Mouse (Mus musculus): ENCODE results near the gene Fank1.

The Fank1 gene

DNA sequence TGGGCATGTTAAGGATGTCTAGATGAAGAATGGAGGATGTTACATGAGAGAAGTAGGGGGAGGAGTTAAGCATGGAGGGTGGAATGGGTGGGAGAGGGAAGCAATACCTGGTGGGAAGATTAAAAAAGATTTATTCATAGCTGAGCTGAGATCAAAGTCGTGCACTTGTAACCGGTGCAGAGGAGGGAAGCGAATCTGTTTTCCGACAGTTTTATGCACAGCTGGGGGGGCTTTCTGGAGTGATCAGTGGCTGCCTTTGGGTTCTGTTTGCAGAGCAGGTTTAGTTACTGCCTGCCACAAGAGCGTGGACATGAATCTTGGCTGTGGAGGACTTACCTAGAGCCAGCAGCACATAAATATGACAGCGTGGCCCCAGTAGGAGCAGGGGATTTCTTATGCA is 65.4 kb downstream of the Fank1 start:
- DNase-seq: no peak

DNA sequence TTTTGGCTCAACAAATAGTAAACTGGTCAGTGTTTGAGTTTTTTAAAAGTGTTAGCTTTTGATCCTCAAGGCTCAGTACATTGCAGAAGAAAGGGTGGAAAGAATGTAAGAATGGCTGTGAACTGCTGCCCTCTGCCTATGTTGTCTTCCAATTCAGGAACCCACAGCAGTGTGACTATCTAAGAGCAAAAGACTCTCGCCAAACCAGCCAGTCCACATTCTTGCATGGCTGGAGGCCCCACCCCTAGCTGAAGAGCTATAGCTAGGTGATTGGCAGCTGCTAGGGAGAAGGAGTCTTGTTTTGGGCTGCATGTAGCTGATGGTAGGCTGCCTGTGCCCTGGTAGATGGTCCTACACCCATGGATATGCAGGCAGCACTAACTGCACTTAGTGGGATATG is 70.5 kb downstream of the Fank1 start:
- peak; percentile 40 for DNase-seq

DNA sequence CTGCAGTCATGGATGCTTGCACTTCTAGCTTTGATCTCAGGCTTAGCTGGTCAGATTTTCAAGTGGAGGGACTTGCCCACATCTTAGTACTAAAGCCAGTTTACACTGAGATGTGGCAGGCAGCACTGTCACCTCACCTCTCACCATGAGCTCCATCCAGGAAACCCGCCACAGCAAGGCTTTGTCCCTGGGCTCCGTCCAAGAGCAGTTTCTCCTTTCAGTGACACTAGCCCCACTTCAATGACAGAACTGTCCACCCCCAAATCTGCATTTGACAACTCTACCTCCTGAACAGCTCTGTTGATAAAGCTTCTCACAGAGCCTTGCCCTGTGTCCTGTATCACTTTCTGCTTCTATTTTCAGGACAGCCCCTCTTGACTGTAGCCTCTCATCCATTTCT is 71.5 kb downstream of the Fank1 start:
- peak; percentile 41 for DNase-seq

DNA sequence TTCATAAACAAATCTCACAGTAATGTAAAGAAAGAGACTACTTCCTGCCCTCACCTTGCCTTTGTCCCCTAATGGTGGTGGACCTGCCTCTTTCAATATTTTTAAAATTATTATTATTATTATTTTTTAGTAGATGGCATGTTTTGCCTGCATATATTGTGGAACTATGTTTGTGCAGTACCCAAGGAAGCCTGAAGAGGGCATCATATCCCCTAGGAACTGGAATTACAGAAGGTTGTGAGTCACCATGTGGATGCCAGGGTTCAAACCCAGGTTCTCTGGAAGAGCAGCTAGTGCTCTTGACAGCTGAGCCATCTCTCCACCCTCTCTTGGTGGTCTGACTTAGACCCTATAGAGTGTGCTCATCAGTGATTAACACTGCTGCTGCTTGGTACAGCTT is 74.1 kb downstream of the Fank1 start:
- DNase-seq: no peak

DNA sequence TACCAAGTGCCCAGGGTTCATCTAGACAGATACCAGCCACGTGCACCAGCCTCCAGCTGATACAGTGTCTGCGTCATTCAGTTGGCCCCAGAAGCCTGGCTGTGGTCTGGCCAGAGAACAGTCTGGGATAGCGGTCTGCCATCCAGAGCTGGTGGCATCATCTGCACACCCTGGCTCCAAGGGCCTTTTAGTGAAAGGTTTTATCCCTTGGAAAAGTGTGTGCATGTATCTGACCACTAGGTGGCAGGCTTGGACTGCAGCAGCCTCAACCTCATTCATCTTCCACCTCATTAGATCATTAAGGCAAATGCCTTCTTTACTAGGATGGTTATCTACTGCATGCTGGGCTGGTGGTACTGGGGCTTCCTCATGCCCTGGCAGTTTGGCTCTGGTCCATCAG is 79.6 kb downstream of the Fank1 start:
- DNase-seq: peak; percentile 83

DNA sequence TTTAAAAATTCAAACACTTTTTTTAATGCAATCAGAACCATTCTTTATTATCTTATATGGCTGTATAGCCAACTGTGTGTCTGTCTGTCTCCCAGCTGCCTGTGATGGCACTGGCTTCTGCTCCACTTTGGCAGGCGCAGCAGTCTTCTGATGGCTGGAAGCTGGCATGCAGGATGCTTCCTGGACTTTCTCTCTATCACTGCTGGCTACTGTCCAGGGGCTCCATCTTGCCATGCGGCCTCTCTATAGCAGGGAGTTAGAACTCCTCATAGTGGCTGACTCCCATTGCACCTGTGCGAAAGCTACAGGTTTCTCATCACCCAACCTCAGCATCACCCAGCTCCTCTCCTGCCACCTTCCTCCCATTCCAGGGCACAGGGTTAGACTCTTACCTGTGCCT is 81.8 kb downstream of the Fank1 start:
- DNase-seq: no peak

DNA sequence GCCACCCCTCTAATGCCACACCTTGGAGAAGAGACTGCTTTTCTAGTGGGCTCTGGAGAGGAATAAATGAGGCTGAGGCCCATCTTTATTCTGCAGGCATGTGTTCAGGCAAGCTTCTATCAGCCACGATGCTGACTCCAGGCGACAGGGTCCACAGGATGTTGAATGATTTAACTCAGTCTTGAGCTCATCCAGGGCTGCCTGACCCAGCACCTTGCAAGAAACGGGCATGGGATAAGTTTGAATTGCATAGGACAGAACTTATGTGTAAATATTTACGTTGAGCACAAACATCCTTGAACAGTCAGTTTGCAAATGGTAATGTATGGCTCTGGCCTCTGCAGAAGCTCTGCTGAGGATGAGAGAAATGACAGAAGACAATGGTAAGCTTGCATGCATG is 82.9 kb downstream of the Fank1 start:
- DNase-seq: no peak

DNA sequence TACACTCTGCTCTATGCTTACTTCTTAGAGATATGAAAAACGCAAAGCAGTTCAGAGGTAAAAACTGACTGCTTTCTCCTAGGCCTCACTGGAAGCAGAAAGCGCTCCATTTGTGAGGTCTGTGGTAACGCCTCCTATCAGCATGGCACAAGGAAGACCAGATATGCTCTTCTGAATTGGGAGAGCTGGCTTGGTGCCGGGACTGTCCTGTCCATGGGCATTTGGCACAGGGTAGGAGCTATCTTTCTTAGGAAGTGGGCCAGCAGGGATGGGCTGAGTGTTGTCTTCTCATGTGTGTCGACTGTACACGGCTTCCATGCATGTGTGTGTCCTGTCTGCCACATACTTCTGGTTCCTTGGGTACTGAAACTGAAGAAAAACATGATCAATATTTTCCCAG is 85.6 kb downstream of the Fank1 start:
- DNase-seq: no peak

DNA sequence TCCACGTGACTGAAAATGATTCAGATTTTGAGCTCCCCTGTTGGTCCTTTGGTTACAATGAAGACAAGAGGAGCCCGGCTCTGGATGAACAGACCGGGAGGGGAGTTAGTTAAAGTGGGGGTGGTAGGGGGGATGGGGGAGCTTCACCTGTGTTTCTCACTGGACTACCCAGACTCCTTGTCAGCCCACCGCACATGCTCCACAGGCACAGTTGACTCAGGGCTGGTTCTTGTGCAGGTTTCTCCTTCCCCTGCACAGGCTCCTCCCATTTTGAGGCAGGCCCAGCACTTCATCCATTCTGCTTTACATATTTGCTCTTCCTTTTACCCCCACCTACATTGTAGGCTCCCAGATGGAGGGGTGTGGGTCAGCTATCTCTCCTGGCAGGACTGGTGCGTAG is 86.1 kb downstream of the Fank1 start:
- no peak for DNase-seq

DNA sequence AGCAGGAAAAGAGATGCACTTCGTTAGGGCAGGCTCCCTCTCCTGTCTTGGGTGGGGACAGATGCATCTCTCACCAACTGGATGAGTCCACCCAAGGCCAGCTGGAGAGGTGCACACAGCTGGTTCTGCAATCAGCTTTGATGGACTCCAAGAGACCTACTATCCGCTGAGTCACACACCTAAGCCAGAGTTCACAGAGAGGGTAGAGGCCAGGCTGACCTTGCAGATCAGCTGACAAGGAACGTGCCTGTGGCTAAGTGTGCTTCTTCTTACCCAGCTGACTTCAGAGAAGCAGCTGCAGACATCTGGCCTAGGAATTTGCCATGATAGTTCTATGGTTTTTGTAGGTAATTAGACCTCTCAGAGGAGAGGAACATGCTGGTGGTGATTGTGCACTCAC is 86.5 kb downstream of the Fank1 start:
- no peak for DNase-seq

DNA sequence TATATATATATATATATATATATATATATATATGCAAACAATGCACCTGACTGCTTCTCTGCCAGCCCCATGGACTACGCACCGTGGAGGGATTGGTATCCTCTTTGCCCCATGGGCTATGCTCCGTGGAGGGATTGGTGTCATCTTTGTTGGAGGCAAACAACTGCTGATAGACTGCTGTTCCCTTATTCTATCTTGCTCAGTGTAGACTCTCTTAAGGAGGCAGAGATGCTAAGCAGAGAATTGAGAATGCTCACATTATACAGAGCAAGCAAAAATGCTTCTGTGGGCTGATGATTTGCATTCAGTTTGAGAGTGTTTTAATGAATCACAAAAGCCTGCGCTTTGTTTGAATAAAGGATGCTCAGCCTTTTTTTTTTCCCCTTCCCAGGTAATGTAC is 87.0 kb downstream of the Fank1 start:
- DNase-seq: no peak

DNA sequence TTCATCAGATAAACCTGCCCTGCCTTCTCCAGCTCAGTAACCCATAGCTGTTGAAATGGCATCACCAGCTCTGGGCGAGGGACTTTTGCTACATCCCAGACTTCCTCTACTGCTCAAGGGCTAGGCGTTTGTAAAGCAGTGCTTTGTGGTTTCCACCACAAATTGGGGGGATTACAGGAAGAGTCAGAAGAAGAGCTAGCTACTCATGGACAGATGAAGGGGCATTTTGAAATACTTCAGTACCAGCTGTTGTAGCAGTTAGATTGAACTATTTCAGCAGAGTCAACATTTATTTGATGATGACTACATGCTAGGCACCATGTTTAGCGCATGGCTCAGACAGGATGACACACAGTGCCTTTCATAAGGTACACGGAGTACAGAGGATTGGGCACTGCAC is 93.6 kb downstream of the Fank1 start:
- no peak for DNase-seq

DNA sequence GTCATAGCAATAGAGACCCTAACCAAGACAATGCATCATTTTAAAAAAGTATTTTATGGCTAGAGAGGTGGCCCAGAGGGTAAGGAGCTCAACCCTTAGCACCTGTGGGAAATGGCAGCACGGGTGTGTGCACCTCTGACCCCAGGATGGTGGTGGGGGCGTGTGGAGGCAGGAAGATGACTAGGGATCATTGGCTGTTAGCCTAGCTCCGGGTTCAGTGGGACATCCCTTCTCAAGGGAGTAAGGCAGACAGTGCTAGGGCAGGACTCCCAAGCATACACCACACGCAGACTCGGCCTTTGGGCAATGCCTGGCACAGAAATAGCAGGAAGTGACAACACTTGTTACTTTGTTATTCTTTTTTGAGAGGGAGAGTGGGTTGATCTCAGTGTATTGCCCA is 96.0 kb downstream of the Fank1 start:
- no peak for DNase-seq

DNA sequence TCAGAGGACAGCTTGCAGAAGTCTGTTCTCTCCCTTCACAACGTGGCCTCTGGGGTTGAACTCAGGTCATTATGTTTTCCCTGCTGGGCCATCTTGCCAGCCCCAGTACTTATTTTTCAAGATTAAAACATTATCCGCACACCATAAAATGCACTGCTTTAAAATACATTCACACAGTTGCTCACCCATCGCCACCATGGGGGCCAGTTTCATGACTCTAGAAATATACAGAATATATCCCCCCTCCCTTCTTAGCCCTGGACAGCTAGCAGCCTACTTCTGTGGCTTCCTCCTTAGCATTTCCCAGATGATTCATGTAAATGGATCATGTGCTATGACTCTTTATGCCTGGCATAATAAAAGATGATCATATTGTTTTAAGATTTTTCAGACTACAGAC is 99.5 kb downstream of the Fank1 start:
- DNase-seq: no peak

DNA sequence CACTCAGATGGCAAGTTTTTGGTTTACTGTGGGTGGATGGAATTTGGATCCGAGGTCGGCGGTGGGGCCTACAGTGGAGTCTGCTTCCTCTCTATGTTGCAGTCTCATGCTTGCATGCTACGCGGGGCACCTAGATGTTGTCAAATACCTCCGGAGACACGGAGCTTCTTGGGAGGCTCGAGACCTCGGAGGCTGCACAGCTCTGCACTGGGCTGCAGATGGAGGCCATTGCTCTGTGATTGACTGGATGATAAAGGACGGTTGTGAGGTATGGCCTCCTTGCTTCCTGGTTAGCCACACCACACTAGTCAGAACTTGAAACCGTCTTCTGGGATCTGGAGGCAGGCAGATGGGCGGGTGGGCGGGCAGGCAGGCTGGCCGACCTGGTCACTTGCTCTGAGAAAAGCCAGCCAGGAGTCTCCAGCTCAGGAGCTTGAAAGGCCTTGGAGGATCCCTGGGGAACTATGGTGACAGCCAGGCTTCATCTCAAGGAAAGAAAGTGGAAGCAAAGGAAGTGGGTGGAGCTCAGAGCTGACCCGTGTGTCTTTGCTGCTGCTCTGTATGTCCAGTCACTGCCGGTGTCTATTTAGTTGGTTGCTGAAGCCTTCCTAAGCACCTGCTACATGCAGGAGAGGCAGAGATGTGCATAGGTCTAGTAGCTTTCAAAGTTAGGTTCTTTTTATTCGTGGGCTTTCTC is 100.1 kb downstream of the Fank1 start:
- DNase-seq: no peak

DNA sequence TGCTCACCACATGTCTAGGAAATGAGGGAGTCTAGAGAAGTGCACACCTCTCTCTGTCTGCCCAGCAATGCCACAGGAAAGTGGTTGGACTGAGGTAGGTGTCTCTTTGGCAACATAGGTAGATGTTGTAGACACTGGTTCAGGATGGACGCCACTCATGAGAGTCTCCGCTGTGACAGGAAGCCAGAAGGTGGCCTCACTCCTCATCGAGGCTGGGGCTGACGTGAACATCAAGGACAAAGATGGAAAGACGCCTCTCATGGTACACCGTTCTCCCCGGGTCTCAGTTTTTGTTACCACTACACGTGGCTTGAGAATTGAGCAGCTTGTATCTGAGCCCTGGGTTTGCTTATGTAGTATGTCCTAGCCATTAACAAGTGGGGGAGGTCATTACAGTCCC is 103.1 kb downstream of the Fank1 start:
- no peak for DNase-seq

DNA sequence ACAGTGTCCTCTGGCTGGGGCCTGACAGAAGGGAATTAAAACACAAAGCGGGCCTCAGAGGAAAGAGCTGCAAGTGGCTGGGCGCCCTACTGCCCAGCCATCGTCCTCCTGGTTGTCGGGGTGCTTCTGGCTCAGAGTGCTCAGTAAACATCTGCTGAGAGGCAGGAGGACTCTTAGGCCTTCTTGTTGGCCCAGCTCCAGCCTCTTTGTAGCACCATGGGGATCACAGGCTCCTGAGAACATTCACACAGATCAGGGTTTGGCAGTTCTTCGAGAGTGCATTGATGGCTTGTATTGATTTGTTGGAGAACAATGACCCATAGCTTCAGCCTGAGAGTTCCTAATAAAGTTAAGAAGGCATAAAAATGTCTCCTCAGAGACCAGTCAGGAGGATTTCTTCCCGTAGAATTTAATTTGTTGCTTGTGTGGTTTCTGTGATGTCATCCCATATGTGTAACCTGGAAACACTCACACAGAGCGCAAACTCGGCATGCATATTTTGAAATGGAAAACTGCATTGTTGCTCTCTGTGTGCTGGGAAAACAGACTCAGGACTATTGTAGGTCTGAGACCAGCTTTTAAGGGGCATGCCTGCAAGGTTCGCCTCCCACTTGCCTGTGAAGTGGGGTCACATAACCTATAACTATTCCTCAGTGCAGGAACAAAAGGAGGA is 108.2 kb downstream of the Fank1 start:
- peak; percentile 47 for DNase-seq

DNA sequence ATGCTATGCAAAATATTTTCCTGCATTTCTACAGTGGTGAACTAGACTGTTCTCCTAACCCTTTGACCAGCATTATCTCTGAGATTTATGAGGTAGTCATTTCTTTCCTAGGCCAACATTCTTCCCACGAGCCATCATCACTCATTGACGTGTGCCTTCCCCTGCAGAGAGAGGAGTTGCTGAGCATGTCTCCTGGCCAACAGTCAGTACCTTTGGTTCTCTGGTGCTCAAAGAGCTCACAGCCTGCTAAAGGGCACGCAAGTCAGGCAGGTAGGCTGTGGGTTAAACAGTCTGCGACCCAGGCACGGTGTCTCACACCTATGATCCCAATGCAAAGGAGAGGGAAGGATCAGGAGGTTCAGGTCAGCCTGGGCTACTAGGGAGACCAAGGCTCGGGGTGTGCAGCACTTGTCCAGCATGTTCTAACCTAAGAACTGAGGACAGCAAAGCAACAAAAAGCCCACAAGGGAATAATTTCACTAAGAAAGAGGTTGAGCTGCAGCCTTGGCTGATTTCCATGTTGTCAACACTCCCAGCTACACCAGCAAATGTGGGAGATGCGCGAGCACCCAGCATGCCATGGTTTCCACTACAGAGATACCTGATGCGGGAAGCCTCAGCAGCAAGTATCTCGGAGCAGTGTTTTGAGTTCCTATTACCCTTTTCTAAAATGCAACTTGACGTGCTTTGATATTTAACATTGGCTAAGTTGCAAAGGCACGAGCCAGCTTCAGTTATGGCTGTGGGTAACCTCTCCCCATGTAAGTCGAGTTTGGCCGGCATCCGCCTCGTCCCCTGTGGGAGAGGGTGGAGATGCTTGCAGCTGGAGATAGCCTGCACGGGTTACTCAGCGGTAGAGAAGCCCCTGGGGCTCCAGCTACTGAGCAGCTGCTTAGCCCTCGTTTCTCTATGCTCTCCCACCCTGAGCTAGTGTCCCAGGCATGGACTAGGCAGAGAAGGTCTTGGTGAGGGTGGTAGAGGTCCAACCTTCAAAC is 112.6 kb downstream of the Fank1 start:
- DNase-seq: no peak

DNA sequence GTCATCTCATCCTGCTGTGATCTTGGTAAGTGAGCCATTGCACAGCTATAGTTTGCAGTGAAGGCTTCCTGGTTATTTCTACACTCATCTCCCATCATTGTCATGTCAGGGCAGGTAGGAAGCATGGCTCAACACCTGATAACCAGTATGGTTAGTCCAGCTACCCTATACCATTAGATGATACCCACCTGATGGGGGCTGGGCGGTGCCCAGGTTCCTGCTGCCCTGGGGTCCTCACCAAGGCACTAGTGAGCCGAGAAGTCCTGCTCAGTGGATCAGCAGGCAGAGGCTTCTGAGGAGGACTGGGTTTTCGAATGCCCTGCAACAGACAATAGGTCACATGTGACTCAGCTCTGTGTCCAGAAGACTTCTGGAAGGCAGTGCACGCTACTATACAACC is 113.3 kb downstream of the Fank1 start:
- DNase-seq: no peak

DNA sequence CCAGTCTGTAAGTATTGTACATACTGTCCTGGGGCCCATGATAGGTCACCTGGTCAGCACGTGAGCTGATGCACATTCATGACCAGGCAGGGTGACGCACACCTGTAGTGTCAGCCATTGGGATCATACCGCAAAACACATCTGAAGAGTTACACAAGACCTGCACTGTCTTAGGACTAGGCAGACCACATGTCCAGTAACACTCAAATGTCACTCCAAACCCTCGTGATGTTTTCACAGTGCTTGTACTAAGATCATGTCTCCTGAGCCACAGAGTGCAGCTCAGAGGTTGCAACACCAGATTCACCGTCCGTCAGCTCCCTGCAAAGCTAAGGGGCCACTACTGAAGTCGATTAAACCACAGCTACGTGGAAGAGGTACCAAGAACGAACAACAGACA is 114.6 kb downstream of the Fank1 start:
- no peak for DNase-seq

DNA sequence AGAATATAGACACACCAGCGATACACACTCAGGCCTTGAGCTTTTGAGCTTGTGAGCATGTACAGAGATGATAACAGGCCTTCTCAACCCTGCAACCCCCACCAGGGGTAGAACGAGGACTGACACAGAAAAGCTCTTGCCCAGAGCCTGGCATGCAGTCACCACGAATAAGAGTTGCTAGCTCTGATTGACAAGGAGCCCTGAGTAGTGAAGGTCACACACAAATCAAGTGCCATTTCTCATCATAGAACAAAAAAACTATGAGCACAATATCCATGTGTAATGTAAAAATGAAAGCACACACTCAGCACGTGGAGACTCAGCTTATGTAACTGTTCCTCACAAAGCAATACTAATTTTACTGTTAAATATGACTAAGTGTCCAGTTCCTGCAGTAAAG is 115.1 kb downstream of the Fank1 start:
- no peak for DNase-seq

DNA sequence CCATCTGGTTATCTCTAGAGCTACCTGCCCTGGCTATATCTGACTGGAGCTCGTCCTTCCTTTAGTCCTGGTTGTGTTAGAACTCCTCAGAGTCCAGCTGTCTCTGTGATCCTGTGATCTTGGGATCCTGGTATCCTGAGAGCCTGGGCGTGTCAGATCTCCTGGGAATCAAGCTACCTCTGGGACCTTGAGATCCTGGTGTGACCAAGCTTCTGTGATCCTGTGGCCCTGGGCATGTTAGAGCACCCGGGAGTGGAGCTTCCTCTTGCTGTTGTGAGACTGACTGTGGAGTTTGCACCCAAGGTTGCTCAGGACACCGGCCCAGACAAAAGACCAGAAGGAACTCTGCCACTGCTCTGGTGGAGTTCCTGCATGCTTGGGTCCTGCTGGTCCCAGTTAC is 122.7 kb downstream of the Fank1 start:
- DNase-seq: no peak

DNA sequence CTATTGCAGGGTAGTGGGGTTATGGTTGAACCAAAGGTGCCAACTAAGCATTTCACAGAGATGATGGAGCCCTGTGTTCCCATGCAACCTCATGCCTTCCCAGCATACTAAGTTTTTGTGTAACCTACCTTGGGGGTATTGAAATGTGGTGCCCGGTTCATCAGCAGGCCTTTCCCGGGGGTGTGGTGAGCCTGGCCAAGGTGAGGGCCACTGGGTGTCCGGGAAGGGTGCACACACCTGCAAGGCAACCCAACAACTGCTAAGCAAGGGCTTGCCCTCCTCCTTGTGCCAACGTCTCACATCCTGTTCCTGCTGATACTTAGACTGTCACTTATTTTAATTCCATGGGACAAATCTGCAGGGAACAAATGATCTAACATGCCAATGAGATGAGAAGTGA is 132.3 kb downstream of the Fank1 start:
- no peak for DNase-seq

DNA sequence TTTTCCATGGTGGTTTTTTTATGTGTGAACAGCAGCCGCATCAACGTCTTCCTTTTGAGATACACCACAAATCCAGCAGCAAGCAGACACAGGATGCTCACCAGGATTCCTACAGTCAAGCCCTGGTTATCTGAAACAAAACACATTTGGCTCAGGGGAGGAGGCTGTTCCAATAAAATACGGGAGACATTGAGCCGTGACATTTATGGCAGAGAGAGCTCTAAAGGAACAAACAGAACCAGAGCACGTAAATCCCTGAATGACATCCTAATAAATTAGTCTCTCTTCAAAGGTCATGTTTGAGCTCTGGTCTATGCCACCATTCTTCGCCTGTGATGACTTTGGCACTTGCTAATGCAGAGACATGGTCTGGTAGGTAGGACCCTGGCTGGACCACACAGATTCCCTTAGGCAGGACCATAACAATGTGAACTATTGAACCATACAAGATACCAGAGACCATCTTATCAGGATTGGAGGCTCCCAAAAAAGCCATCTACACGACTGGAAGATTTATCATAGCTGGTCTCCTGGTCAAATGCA is 133.2 kb downstream of the Fank1 start:
- no peak for DNase-seq
